ENCODE assay signal across 8 mouse cellular contexts in genomic region chr11:101315665-101316500, GRCm38 (mm10). TPM values are rescaled to one million over a fixed set of nuclear protein-coding genes. Genes with fewer than 3 reads are reported as not detected.
A peak's percentile ranks its signal among the peaks of the same experiment; 100 is the strongest.
DNase-seq lines count a peak whose midpoint lies in the region; ATAC-seq and TF ChIP-seq lines count a peak whose summit lies in the region.

Gene Psme3, plus strand, starts transcription at chr11:101316213.

- peaks cover 33% of the 10 kb centered on the region for H3K36me3 ChIP-seq in hindbrain, embryonic 10.5 days
- peaks cover 19% of the 10 kb centered on the region for H3K36me3 ChIP-seq in lung, postnatal 0 days (ENCODE audit: insufficient read depth, low read length)

- peaks cover 17% of the 10 kb centered on the region for H3K4me1 ChIP-seq in hindbrain, embryonic 10.5 days (replicated peaks)
- peaks cover 3% of the 10 kb centered on the region; the same call in 1 of the 2 replicates for H3K4me1 ChIP-seq in lung, postnatal 0 days (ENCODE audit: insufficient read depth, low read depth, low read length)

- peak; percentile 48; the same call in 1 of the 2 replicates for TF ChIP-seq EP300 in lung, postnatal 0 days (IDR thresholded peaks at IDR 0.05)

- DNase-seq in MEL-GATA-1-ER (ENCODE audit: extremely low read depth, low read depth) = peak; percentile 95
- DNase-seq in cerebellum, adult 8-10 months = peak; percentile 94
- peak; percentile 96 for DNase-seq in hindbrain, embryonic 10.5 days (ENCODE audit: low spot score)
- DNase-seq in layer of hippocampus, adult 9-11 months = peak; percentile 94
- peak; percentile 95 for DNase-seq in lung, postnatal 0 days (ENCODE audit: low spot score)
- peak; percentile 85 for DNase-seq in ovary, postnatal 14 days (ENCODE audit: low spot score)
- peak; percentile 92 for DNase-seq in thymus, postnatal 14 days

- H3K27ac ChIP-seq in hindbrain, embryonic 10.5 days = peak within 1 kb of the TSS; percentile 90
- H3K27ac ChIP-seq in lung, postnatal 0 days (ENCODE audit: low read length) = peak within 1 kb of the TSS; percentile 59

- under 1% methylated on average over 62 of the region's 62 CpGs for WGBS in hindbrain, embryonic 10.5 days
- under 1% methylated on average over 52 of the region's 62 CpGs for WGBS in lung, postnatal 0 days

- no peak; the same call in 1 of the 2 replicates for TF ChIP-seq CTCF in lung, postnatal 0 days (IDR thresholded peaks at IDR 0.05)

- ATAC-seq in frontal cortex, adult (ENCODE audit: low TSS enrichment) = peak; percentile 95
- peak; percentile 94 for ATAC-seq in lung, postnatal 0 days

- H3K4me2 ChIP-seq in lung, postnatal 0 days (replicated peaks; ENCODE audit: low read depth, low read length) = peak within 1 kb of the TSS; percentile 89

- no peaks in the 10 kb centered on the region for H3K9me3 ChIP-seq in hindbrain, embryonic 10.5 days
- H3K9me3 ChIP-seq in lung, postnatal 0 days (ENCODE audit: low read length) = no peaks in the 10 kb centered on the region

- H3K9ac ChIP-seq in lung, postnatal 0 days (replicated peaks; ENCODE audit: low read depth) = peak within 1 kb of the TSS; percentile 87

- peak within 1 kb of the TSS; percentile 94 for H3K4me3 ChIP-seq in hindbrain, embryonic 10.5 days
- H3K4me3 ChIP-seq in lung, postnatal 0 days (ENCODE audit: low read depth, low read length) = peak within 1 kb of the TSS; percentile 98

- H3K27me3 ChIP-seq in hindbrain, embryonic 10.5 days (ENCODE audit: insufficient read depth, poor library complexity, severe bottlenecking) = no peaks in the 10 kb centered on the region
- H3K27me3 ChIP-seq in lung, postnatal 0 days (replicated peaks; ENCODE audit: insufficient read depth, low read length) = no peaks in the 10 kb centered on the region

RNA-seq across cellular contexts. Expression of gene Psme3, which starts in this region (rescaled TPM):
- polyA plus RNA-seq in hindbrain, embryonic 10.5 days (2016; fragmentation: Nextera tagmentation; extraction: Ambion mirVana) = 166 and 190 TPM in 2 replicates
- polyA plus RNA-seq in lung, postnatal 0 days (2015; fragmentation: Nextera tagmentation; extraction: Ambion mirVana) = 44.1 and 47.4 TPM in 2 replicates

Comparison
In these comparisons a context has a peak if more than half of its experiments do, and no peak if none do; other contexts are left out.
1. Peak in every context shown above with its lines: DNase-seq, ATAC-seq, H3K4me3 ChIP-seq and H3K27ac ChIP-seq.